Mouse (Mus musculus): ENCODE results near the gene Ear6.
A peak's percentile ranks its signal among the peaks of the same experiment; 100 is the strongest.

Gene Ear6

DNA sequence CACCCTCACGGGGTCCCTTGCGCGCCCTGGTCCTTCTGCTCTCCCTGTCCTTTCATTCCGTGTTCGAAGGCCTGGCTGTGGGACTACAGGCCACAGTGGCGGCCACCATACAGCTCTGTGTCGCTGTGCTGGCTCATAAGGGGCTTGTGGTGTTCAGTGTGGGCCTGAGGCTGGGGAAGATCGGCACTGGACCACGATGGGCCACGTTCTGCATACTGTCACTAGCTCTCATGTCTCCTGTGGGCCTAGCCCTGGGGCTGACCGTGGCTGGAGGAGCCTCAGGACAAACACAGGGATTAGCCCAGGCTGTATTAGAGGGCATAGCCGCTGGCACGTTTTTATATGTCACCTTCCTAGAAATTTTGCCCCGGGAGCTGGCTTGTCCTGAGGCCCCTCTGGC, 41.6 kb downstream of the Ear6 start:
- peak; percentile 91 for DNase-seq

DNA sequence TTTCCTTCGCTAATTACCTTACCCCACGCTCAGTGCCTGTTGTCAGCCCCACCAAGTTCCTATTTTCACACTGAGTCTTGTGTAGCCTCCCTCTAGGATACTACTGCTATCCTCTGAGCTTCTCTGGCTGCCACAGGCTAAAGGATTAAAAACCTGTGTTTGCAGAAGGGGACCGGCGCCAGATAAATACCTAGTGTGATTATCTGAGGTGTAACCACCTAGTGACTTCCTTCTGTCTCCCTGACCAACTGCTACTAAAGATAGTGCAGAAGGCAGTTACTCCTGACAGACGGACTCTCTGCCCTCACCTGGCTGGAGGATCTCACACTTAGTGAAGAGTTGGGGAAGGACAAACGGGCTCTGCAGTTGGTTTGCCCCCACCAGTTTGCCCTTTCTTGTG, 42.5 kb downstream of the Ear6 start:
- no peak for DNase-seq

DNA sequence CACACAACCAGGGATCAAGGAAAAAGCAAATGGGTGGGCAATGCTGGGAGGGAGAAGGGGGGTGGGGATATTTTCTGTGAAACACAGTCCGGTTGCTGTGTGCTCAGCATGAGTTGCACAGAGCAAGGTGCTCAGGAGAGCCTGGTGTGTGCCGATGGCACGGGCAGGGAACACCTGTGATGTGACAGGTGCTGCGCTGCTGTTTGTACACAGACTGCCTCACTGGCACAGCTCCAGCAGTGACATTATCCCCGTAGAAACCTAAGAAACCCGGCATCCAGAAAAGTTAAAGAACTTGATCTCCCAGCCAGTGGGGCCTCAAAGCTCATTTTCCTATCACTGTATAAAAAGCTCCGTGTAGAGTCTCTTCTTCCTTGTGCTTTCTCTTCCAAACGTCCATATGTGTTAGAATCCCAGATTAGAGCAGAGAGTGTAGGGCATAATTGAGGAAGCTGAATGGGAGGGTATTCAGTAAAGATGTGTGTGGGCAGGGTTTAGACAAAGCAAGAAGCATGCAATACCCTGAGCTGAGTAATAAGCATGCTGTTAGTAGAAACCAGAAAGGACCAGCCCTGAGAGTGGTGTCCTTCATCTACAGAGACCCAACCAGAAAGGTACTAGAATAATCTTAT, 43.2 kb downstream of the Ear6 start:
- peak; percentile 76 for DNase-seq

DNA sequence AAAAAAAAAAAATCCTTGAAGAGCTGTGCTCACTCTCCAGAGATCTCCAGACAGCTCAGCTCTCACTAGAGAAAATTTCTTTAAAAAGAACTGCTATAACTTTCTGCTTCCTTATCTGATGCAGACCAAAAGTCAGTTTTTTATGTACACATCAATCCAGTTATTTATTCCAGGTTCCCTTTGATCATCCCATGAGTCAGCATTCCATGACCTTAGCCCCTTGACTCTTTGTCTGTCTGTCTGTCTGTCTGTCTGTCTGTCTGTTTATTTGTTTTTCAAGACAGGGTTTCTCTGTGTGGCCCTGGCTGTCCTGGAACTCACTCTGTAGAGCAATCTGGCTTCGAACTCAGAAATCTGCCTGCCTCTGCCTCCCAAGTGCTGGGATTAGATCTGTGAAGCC, 45.9 kb downstream of the Ear6 start:
- no peak for DNase-seq

DNA sequence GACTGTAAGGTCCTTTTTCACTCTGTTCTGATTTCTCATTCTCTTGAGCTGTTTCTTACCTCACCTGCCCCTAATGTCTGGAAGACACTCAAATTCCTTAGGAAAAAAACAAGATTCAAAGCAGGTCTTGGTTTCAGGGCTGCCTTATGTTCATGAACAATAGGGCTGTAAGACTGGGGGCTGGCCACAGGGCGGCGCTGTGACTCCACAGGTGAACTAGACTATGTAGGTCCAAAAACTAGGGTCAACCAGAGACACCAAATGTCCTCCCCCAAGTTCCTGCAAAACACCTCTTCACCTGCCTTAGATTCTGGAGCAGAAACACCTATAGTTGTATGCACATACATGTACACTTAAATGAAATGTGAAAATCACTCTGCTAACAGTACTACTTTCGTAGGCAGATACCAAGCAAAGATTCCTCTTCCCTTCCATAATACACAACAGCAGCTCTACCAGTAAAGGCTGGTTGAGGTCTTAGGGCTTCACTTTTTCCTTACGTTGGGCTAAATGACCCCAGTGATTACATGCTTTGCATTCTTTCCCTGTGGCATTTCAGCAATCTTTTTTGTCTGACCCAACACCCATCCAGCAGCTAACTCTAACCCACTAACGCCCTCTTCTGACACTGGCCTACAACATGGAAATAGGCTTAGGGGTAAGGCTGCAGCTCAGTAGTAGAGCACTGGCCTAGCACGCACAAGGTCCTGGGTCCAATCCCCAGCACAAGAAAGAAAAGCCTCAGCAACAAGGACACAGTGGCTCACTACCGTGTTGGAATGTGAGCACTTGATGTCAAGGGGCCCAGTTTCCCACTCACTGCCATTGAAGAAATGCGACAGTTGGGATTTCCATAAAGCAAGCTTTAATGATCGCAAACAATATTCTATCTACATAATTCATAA, 49.6 kb downstream of the Ear6 start:
- peak; percentile 91 for DNase-seq

DNA sequence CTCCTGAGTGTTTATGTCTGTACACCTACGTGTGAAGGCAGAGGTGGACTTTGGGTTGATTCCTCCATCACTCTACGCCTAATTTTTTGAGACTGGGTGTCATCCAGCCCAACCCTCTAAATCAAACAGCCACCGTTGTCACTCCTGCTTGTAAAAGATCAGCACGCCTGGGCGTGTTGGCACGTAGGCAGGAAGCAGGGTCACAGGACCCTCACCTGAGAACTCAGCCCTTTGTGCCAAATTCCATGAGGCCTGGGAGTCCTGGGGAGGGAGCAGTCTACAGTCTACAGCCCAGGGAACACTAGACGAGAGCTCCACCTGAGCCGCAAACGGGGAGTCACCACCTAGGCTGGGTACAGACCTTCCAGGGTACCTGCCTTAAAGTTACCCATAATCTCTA, 50.3 kb downstream of the Ear6 start:
- peak; percentile 92 for DNase-seq
